Mouse (Mus musculus) G1E (cell line): ENCODE results near the gene Fbxo2.

Experiments
- CTCF ChIP-seq: IDR thresholded peaks from 2 replicates; pipeline ENCODE4 v1.5.1; 2012; ENCODE audit warnings: low read depth, low read length, inconsistent platforms, mixed read lengths
- GATA1 ChIP-seq: IDR thresholded peaks from 2 replicates; pipeline ENCODE4 v1.6.1; 2012; ENCODE audit warnings: borderline replicate concordance, low read length, inconsistent platforms, mixed read lengths
- GATA2 ChIP-seq: IDR thresholded peaks from 2 replicates; pipeline ENCODE4 v1.6.1; 2012; ENCODE audit warnings: low read depth, low read length, inconsistent platforms, borderline replicate concordance
- POLR2AphosphoS5 ChIP-seq: IDR thresholded peaks from 2 replicates; pipeline ENCODE4 v1.6.1; 2012; ENCODE audit warnings: low read depth, low read length, inconsistent platforms; ENCODE audit not compliant: insufficient replicate concordance
- TAL1 ChIP-seq: conservative IDR thresholded peaks from 2 replicates; pipeline ENCODE4 v1.6.1; 2012; ENCODE audit warnings: low read depth, low read length, inconsistent platforms, mixed read lengths

DNA sequence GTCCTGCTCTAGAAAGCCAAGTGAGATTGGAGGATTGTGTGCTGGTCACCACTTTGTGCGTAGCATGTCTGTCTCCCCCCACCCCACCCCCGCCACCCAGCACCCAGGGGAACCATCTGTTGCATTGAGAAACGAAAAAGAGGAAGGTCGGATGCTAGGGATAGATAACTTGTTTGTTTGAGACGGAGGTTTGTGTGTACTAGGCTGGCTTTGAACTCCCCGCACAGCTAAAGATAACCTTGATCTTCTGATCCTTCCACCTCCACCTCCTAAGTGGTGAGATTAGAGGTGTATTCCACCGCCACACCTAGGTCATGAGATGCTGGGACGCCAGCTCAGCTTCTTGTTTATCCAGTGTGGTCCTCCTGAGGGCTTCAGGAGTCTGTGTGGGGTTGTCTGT, 25.4 kb upstream of the Fbxo2 start:
- no peak for TF ChIP-seq CTCF
- no peak for TF ChIP-seq TAL1
- no peak for TF ChIP-seq GATA1
- no peak for TF ChIP-seq POLR2AphosphoS5
- TF ChIP-seq GATA2 = no peak
